Mouse (Mus musculus) NIH3T3 (cell line): ENCODE measurements at regions not wholly inside any gene's neighbourhood (a gene's known extent, or its start where the extent isn't known, plus 50 kb on each side); places are given as distances from the start of the nearest gene placed in this dataset.
A peak's percentile ranks its signal among the peaks of the same experiment; 100 is the strongest.

Source experiments
- DNase-seq: peaks from one replicate; pipeline ENCODE4 v3.0.0-alpha.2; 2012; ENCODE audit warnings: low read depth

GRCm38 (mm10) chr10:110650851-110651250 is 94.4 kb upstream of the E2f7 start:
- DNase-seq, result peak; percentile 50

DNA sequence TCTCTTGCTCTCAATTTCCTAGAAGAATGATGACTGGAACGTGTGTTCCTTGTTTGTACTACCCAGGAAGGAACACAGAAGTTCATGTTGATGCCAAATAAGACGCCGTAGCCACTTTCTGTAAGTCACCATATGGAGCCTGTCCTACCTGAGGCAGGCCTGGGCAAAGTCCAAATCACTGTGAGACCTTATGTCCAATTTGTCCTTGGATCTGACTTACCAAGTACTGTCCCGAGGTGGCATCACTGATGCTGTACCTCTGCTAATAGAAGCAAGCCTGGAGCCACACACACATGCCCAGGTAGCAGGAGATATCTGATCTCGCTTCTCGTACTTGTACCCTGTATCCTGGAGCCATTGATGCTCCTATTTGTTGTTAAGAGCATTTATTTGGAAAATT is 91.2 kb upstream of the E2f7 start:
- DNase-seq, result no peak

GRCm38 (mm10) chr10:110658153-110658695 is 87.0 kb upstream of the E2f7 start:
- DNase-seq, result no peak

- DNase-seq, result peak; percentile 81
Observed at GRCm38 (mm10) chr10:110676503-110676902, 68.7 kb upstream of the E2f7 start.
